Mouse (Mus musculus): ENCODE measurements around the gene Tbc1d24. TPM values are rescaled to one million over a fixed set of nuclear protein-coding genes. Genes with fewer than 3 reads are reported as not detected.

Gene Tbc1d24
- polyA plus RNA-seq, 1 experiment from 2014 or later = 8.5 TPM

GRCm38 (mm10) chr17:24224741-24225140, 19.4 kb upstream of the Tbc1d24 start:
- Histone ChIP-seq H3K9me3 (no peaks in the 10 kb centered on the region), H3K4me1 (peaks cover 9% of the 10 kb centered on the region), H3K27ac (no peak overlapping the region), H3K4me3 (replicated peaks) (no peak overlapping the region), H3K9ac (no peak overlapping the region), H3K36me3 (replicated peaks) (peaks cover 71% of the 10 kb centered on the region), H3K4me2 (no peak overlapping the region), H3K27me3 (no peaks in the 10 kb centered on the region)
- WGBS = 90% methylated on average over 10 of the region's 10 CpGs
- no peak for ATAC-seq (ENCODE audit: low FRiP score)

GRCm38 (mm10) chr17:24223513-24223912, 18.2 kb upstream of the Tbc1d24 start:
- WGBS = 88% methylated on average over 5 of the region's 5 CpGs
- Histone ChIP-seq H3K36me3 (replicated peaks) (peaks cover 61% of the 10 kb centered on the region), H3K27me3 (no peaks in the 10 kb centered on the region), H3K4me3 (replicated peaks) (no peak overlapping the region), H3K4me1 (peaks cover 18% of the 10 kb centered on the region), H3K9ac (no peak overlapping the region), H3K4me2 (no peak overlapping the region), H3K27ac (no peak overlapping the region), H3K9me3 (no peaks in the 10 kb centered on the region)
- no peak for ATAC-seq (ENCODE audit: low FRiP score)

GRCm38 (mm10) chr17:24222653-24223052, 17.3 kb upstream of the Tbc1d24 start:
- WGBS = 88% methylated on average over 6 of the region's 6 CpGs
- peaks cover 61% of the 10 kb centered on the region for H3K36me3 ChIP-seq (replicated peaks)
- no peak overlapping the region for H3K4me2 ChIP-seq
- no peaks in the 10 kb centered on the region for H3K9me3 ChIP-seq
- no peaks in the 10 kb centered on the region for H3K27me3 ChIP-seq
- H3K27ac ChIP-seq = no peak overlapping the region
- no peak for ATAC-seq (ENCODE audit: low FRiP score)
- peaks cover 18% of the 10 kb centered on the region for H3K4me1 ChIP-seq
- no peak overlapping the region for H3K9ac ChIP-seq
- no peak overlapping the region for H3K4me3 ChIP-seq (replicated peaks)

- peaks cover 60% of the 10 kb centered on the region for H3K36me3 ChIP-seq (replicated peaks)
- peak within 1 kb of the TSS; percentile 48; the same call in 1 of the 2 replicates for H3K27ac ChIP-seq
- 6% methylated on average over 41 of the region's 41 CpGs for WGBS
Measured at GRCm38 (mm10) chr17:24220435-24221411, 15.4 kb upstream of the Tbc1d24 start, which contains the start of gene Tedc2. TSS of gene Tedc2 (minus strand) at chr17:24220851.

GRCm38 (mm10) chr17:24216836-24217235, 11.5 kb upstream of the Tbc1d24 start:
- no peak for ATAC-seq (ENCODE audit: low FRiP score)
- Histone ChIP-seq H3K27me3 (no peaks in the 10 kb centered on the region), H3K36me3 (replicated peaks) (peaks cover 37% of the 10 kb centered on the region), H3K4me3 (replicated peaks) (no peak overlapping the region), H3K9ac (no peak overlapping the region), H3K9me3 (no peaks in the 10 kb centered on the region), H3K4me1 (peaks cover 21% of the 10 kb centered on the region), H3K27ac (no peak overlapping the region), H3K4me2 (no peak overlapping the region)
- WGBS = 66% methylated on average over 4 of the region's 4 CpGs

More at GRCm38 (mm10) chr17:24220435-24221411, 15.4 kb upstream of the Tbc1d24 start, which contains the start of gene Tedc2:
- no peaks in the 10 kb centered on the region for H3K27me3 ChIP-seq
- peak within 1 kb of the TSS; percentile 93 for H3K4me2 ChIP-seq
- ATAC-seq (ENCODE audit: low FRiP score) = peak; percentile 95
- H3K4me1 ChIP-seq = peaks cover 18% of the 10 kb centered on the region
- peak within 1 kb of the TSS; percentile 74 for H3K9ac ChIP-seq
- no peaks in the 10 kb centered on the region for H3K9me3 ChIP-seq
- H3K4me3 ChIP-seq (replicated peaks) = peak within 1 kb of the TSS; percentile 85

- Histone ChIP-seq H3K9me3 (no peaks in the 10 kb centered on the region), H3K9ac (no peak overlapping the region), H3K4me2 (no peak overlapping the region), H3K27ac (no peak overlapping the region), H3K4me3 (replicated peaks) (no peak overlapping the region), H3K27me3 (peaks cover 24% of the 10 kb centered on the region), H3K36me3 (replicated peaks) (peaks cover 34% of the 10 kb centered on the region), H3K4me1 (peaks cover 39% of the 10 kb centered on the region)
- no peak for ATAC-seq (ENCODE audit: low FRiP score)
- 84% methylated on average over 6 of the region's 6 CpGs for WGBS
Measured at GRCm38 (mm10) chr17:24213186-24213585, 7.8 kb upstream of the Tbc1d24 start.

GRCm38 (mm10) chr17:24212441-24213018, 7.2 kb upstream of the Tbc1d24 start:
- ATAC-seq (ENCODE audit: low FRiP score) = no peak
- Histone ChIP-seq H3K27ac (no peak overlapping the region), H3K4me3 (replicated peaks) (peak overlapping the region; percentile 50), H3K36me3 (replicated peaks) (peaks cover 27% of the 10 kb centered on the region), H3K4me2 (peak overlapping the region; percentile 94), H3K27me3 (peaks cover 31% of the 10 kb centered on the region), H3K9me3 (no peaks in the 10 kb centered on the region), H3K9ac (no peak overlapping the region), H3K4me1 (peaks cover 45% of the 10 kb centered on the region)
- 31% methylated on average over 5 of the region's 5 CpGs for WGBS

GRCm38 (mm10) chr17:24211631-24212440, 6.5 kb upstream of the Tbc1d24 start:
- peak; percentile 40 for ATAC-seq (ENCODE audit: low FRiP score)
- Histone ChIP-seq H3K9me3 (no peaks in the 10 kb centered on the region), H3K4me2 (peak overlapping the region; percentile 94), H3K4me3 (replicated peaks) (peak overlapping the region; percentile 50), H3K27me3 (peaks cover 38% of the 10 kb centered on the region), H3K9ac (peak overlapping the region; percentile 75), H3K36me3 (replicated peaks) (peaks cover 21% of the 10 kb centered on the region), H3K4me1 (peaks cover 52% of the 10 kb centered on the region), H3K27ac (peak overlapping the region; percentile 75)
- WGBS = 1% methylated on average over 37 of the region's 37 CpGs

GRCm38 (mm10) chr17:24210591-24210990, 5.2 kb upstream of the Tbc1d24 start:
- Histone ChIP-seq H3K4me1 (peaks cover 65% of the 10 kb centered on the region), H3K27me3 (peaks cover 48% of the 10 kb centered on the region), H3K4me3 (replicated peaks) (no peak overlapping the region), H3K27ac (peak overlapping the region; percentile 75; the same call in 1 of the 2 replicates), H3K4me2 (no peak overlapping the region), H3K36me3 (replicated peaks) (peaks cover 9% of the 10 kb centered on the region), H3K9me3 (no peaks in the 10 kb centered on the region), H3K9ac (no peak overlapping the region)
- 89% methylated on average over 3 of the region's 3 CpGs for WGBS
- ATAC-seq (ENCODE audit: low FRiP score) = no peak

- Histone ChIP-seq H3K4me2 (peak overlapping the region; percentile 92), H3K27ac (peak overlapping the region; percentile 73; the same call in 1 of the 2 replicates), H3K4me1 (peaks cover 69% of the 10 kb centered on the region), H3K4me3 (replicated peaks) (no peak overlapping the region), H3K9ac (peak overlapping the region; percentile 79; the same call in 1 of the 2 replicates), H3K27me3 (peaks cover 48% of the 10 kb centered on the region), H3K9me3 (no peaks in the 10 kb centered on the region), H3K36me3 (replicated peaks) (peaks cover 2% of the 10 kb centered on the region)
- ATAC-seq (ENCODE audit: low FRiP score) = no peak
- WGBS = 74% methylated on average over 3 of the region's 3 CpGs
Measured at GRCm38 (mm10) chr17:24209916-24210240, 4.5 kb upstream of the Tbc1d24 start.

GRCm38 (mm10) chr17:24209043-24209915, 3.9 kb upstream of the Tbc1d24 start, which contains the start of gene Ntn3:
TSS of gene Ntn3 (minus strand) at chr17:24209531.
- under 1% methylated on average over 43 of the region's 43 CpGs for WGBS
- Histone ChIP-seq H3K27ac (peak within 1 kb of the TSS; percentile 73), H3K9me3 (no peaks in the 10 kb centered on the region), H3K4me3 (replicated peaks) (peak within 1 kb of the TSS; percentile 64), H3K4me1 (peaks cover 75% of the 10 kb centered on the region), H3K27me3 (peaks cover 48% of the 10 kb centered on the region), H3K9ac (peak within 1 kb of the TSS; percentile 79), H3K4me2 (peak within 1 kb of the TSS; percentile 92), H3K36me3 (replicated peaks) (no peaks in the 10 kb centered on the region)
- peak; percentile 45 for ATAC-seq (ENCODE audit: low FRiP score)

Measured in forebrain, embryonic 12.5 days (tissue).